Mouse (Mus musculus) frontal cortex, postnatal 14 days (tissue): ENCODE measurements at regions not wholly inside any gene's neighbourhood (a gene's known extent, or its start where the extent isn't known, plus 50 kb on each side); places are given as distances from the start of the nearest gene placed in this dataset.

Source experiments
- DNase-seq, 2 experiments: peaks; one replicate each; pipeline ENCODE4 v3.0.0; 2022; ENCODE audit warnings: low spot score in 2 of 2

GRCm38 (mm10) chr16:70095221-70095620, 218.5 kb upstream of the Gbe1 start:
- DNase-seq = no peak

DNA sequence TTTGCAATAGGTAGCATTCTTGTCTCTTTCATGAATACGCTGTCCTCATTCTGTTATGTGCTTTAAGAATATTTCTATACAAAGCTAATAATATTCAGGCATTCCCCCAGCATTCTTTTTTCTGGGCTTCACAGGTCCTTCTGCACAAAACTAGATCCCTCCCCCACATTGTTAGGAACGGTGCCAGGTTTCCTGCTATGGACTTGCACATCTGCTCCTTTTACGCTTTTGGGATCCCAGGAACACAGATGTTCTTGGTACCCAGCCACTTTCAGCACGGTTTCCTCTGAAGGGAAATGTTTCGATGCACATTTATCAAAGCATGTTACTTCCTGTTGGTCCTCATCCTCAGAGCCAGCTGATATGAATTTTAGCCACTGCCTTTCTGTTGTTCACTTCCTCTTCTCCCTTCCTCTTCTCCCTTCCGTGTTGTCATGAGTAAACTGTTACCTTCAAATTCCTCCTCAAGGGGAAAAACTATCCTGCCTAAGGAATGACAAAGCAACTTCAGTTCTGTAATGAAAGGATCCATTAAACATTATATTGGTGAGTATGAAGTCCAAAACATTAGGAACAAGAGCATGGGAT, 209.9 kb upstream of the Gbe1 start:
- DNase-seq = no peak

GRCm38 (mm10) chr16:70141466-70141865, 172.3 kb upstream of the Gbe1 start:
- DNase-seq = no peak

GRCm38 (mm10) chr16:70147673-70148359, 165.9 kb upstream of the Gbe1 start:
- no peak for DNase-seq

GRCm38 (mm10) chr16:70154587-70154986, 159.2 kb upstream of the Gbe1 start:
- no peak for DNase-seq

GRCm38 (mm10) chr16:70160539-70160938, 153.2 kb upstream of the Gbe1 start:
- no peak for DNase-seq

DNA sequence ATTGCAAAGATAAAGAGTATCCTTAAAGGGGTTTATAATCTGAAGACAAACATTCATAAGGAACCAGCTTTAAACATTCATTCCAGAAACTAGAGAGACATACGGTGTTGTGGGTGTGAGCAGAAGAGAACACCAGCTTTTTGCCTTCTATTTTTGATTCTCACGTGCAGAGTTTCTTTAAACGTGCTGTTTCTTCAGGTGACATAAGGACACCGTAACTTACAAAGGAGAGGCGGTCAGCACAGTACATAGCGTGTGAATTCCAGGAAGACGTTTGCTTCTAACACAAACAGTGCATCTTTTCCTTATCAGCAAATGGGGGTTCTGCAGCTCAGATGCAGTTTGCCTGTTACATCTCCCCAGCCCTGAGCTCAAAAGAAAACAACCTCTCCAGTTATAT, 138.6 kb upstream of the Gbe1 start:
- peak in 1 of 2 experiments; percentile 8 for DNase-seq

GRCm38 (mm10) chr16:70178975-70179374, 134.8 kb upstream of the Gbe1 start:
- DNase-seq = no peak

DNA sequence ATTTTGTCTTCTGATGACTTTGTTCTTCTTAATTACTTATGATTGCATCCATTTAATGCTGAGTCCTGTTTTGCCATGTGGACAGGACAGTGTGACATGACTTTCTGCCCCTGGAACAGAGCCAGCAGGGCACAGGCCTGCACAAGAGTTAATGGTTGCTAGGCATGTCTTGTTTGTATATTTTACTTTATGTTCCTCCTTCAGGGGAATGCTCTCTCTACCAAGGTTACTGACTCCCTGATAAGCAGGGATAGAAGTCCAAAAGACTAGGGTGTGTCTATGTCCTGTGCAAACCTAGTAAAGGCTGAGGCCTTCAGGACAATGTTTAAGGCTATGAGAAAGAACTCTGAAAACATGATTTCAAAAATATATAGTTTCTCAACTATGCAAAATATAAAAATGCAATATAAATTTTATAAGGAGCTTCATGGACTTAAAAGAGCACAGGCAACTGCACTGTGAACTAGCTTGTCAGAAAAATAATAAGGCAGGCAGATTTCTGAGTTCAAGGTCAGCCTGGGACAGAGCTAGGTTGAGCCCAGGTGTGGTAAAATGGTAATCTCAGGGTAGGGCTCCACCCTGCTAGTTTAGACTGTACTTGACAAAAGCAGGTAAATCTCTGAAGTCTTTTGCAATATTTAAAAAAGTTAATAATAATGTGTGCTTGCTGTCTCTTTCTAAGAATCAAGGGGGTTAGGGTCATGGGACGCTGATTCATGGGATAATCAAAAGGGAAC, 99.7 kb upstream of the Gbe1 start:
- DNase-seq = no peak

GRCm38 (mm10) chr16:70214800-70215199, 98.9 kb upstream of the Gbe1 start:
- DNase-seq = no peak

GRCm38 (mm10) chr16:70227601-70228226, 86.0 kb upstream of the Gbe1 start:
- DNase-seq = no peak

GRCm38 (mm10) chr16:70232706-70233105, 81.0 kb upstream of the Gbe1 start:
- no peak for DNase-seq

- no peak for DNase-seq
Measured at GRCm38 (mm10) chr16:70235189-70235588, 78.6 kb upstream of the Gbe1 start.

- no peak for DNase-seq
Measured at GRCm38 (mm10) chr16:70239432-70239941, 74.3 kb upstream of the Gbe1 start.

DNA sequence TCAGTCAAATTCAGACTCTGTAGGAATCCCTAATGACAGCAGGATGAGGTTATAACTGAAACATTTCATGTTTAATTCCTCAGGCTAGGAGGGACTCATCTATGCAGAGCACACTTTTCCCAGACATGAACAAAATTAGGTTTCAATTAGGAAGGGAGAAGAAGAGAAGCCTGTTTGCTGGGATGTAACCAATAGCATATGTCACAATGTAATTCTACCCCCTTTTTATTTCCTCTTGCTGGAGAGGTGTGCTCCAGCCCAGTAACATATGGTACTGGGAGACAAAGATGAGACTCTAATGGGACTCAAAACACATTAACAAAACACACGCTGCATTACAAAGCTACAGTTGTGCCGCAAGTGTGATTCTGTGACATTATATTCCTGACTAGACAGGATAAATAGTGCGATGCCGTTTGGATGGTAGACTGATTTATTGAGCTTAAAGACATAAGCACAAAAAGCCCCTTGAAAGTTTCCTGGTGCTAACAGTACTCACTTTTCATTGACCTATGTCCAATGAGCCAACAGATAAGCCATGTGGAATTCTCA, 69.5 kb upstream of the Gbe1 start:
- no peak for DNase-seq

DNA sequence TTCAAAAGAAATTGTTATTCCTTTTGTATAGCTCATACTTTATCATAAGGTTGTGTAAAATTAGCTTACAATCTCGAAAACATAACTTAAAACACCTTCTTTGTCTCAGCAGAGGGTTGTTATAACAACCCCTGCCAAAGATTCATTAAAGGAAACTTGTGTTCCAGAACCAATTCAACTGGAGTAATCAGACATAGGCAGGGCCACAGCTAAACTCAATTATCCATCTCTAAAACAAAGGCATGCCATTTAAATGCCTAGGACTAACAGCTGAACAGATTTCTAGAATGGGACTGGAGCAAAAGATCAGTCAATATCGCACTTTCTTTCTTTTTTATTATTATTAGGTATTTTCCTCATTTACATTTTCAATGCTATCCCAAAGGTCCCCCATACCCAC, 68.8 kb upstream of the Gbe1 start:
- DNase-seq = no peak

DNA sequence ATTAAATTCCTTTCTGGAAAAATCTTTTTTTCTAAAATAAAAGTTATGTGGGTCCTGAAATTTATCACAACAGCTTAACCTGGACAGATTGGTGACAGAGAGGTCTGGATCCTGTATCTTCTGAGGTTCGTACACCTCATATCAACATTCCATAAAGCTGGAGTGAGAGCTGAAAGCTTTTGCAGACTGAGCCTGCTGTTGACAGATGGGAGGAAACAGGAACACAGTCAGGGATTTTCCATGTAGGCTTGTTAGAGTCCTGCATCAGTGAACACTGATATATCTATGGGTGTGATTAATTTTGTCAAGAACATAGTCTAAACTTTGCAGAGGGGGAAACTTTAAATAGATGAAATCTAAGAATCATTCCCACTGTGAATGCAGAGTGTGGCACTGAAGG, 54.4 kb upstream of the Gbe1 start:
- no peak for DNase-seq

GRCm38 (mm10) chr16:70260151-70260550, 53.6 kb upstream of the Gbe1 start:
- DNase-seq = no peak
